Mouse (Mus musculus) lung, adult 2 months (tissue): ENCODE measurements around the gene Ccdc38. TPM values are rescaled to one million over a fixed set of nuclear protein-coding genes. Genes with fewer than 3 reads are reported as not detected.
"Not testable (repeated sequence)": the region's sequence is repeated elsewhere in the genome, so short reads cannot be mapped to it uniquely, and the experiment has no call there.

Experiments
- DNase-seq: peaks from one replicate; pipeline ENCODE4 v3.0.0; 2022
- H3K4me1 ChIP-seq: fragments of 200-500 bp; 2 replicates; pipeline ENCODE4 v1.6.1; 2011; ENCODE audit warnings: low read length; ENCODE audit not compliant: control insufficient read depth, insufficient read depth
- H3K4me3 ChIP-seq: fragments of 200-500 bp; replicated peaks from 2 replicates; pipeline ENCODE3; 2011; ENCODE audit warnings: low read depth, mild to moderate bottlenecking, control low read depth, low read length; ENCODE audit errors: extremely low read depth
- CTCF ChIP-seq: fragments of 200-500 bp; IDR thresholded peaks from 2 replicates; pipeline ENCODE4 v1.5.1; 2011; ENCODE audit warnings: mild to moderate bottlenecking, low read length, control low read depth; ENCODE audit not compliant: insufficient read depth
- POLR2A ChIP-seq: fragments of 200-500 bp; IDR thresholded peaks from 2 replicates; pipeline ENCODE4 v1.6.1; 2011; ENCODE audit warnings: low read depth, mild to moderate bottlenecking, control low read depth, low read length, borderline replicate concordance; ENCODE audit errors: extremely low read depth
- WGBS: fragments of 180-500 bp; shearing (Covaris S2); methylation state at CpG from one replicate; pipeline ENCODE4 v1.1.7; 2018; 5-methylcytosine and 5-hydroxymethylcytosine counted together
- polyA plus RNA-seq: library from polyadenylated mRNA; depleted of rRNA; stranded (reverse); fragments of >200 nt; gene quantifications from 2 replicates; pipeline ENCODE4 v1.2.3, GENCODE M21; 2012

Gene Ccdc38
- polyA plus RNA-seq, 1 experiment, result 0.04 TPM

GRCm38 (mm10) chr10:93543176-93543575, 2.7 kb downstream of the Ccdc38 start:
- no peak for DNase-seq
- no peak for TF ChIP-seq CTCF
- TF ChIP-seq POLR2A, result no peak
- H3K4me3 ChIP-seq, result no peak overlapping the region
- H3K4me1 ChIP-seq, result 0 out of 2 replicates have a peak, but pooled peaks cover 2% of the 10 kb centered on the region
- WGBS, result 65% methylated on average over 6 of the region's 6 CpGs

DNA sequence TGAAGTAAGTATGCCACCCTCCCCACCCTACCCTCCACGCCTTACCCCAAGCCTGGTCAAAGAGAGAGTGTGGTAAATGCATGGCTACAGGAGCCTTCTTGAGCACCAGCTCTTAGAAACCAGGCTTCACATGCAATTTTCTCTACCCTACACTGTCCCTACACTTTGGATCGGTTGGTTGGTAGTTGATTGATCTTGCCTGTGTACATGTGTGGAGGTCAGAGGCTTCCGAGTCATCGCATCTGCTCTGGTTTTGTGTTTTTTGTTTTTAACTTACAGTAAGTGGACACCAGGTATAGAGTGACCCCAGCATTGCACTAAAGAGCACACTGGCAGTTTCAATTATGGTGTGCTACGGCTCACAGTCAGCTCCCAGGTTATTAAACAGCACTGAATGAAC, 3.7 kb downstream of the Ccdc38 start:
- H3K4me3 ChIP-seq, result no peak overlapping the region
- TF ChIP-seq CTCF (no peak), POLR2A (no peak)
- DNase-seq, result no peak
- H3K4me1 ChIP-seq, result 0 out of 2 replicates have a peak, but pooled peaks cover 2% of the 10 kb centered on the region
- 81% methylated on average over 5 of the region's 5 CpGs for WGBS

DNA sequence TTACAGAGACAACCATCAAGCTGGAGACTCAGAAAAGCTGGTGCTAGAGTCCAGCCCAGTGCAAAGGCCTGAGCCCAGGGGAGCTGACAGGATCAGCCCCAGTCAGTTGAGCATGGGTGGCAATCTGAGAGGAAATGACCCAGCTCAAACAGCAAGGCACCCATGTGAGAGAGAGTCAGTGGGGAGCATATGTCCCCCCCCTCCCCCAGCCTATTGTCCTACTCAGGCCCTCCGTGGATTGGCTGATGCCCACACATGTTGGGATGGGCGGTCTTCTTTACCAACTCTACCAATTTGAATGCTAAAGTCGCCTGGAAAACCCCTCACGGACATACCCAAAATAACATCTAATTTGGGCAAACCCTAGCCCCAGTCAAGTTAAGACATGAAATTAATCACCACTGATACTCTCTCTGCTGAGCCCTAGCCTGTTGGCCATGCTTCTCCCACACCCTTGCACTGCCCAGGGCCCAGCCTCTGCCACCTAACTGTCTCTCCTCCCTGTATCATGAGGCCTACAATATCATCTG, 7.4 kb downstream of the Ccdc38 start:
- WGBS, result 87% methylated on average over 4 of the region's 4 CpGs
- Histone ChIP-seq H3K4me1 (no peaks in the 10 kb centered on the region), H3K4me3 (no peak overlapping the region)
- TF ChIP-seq POLR2A (no peak), CTCF (no peak)
- no peak for DNase-seq

DNA sequence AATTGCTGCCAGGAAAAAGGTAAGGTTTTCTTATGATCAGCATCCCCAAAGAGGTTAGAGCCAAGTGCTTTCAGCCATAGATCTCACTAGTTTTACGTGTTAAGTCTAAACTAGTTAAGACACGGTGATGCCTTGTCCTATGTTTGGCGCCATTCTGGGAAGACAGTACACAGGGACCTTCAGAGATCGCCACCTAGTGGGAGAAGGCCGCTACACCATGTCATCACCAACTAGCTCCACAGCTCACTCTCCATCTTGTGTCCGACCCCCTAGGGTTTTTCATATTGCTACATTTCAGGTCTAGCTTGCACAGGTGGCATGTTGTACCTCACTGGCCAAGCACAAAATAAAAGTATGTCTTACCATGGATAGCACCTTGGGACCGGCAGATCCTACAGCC, 8.6 kb downstream of the Ccdc38 start:
- TF ChIP-seq CTCF (peak; percentile 98), POLR2A (no peak)
- WGBS, result 12% methylated on average over 7 of the region's 7 CpGs
- Histone ChIP-seq H3K4me1 (no peaks in the 10 kb centered on the region), H3K4me3 (no peak overlapping the region)
- peak; percentile 71 for DNase-seq

DNA sequence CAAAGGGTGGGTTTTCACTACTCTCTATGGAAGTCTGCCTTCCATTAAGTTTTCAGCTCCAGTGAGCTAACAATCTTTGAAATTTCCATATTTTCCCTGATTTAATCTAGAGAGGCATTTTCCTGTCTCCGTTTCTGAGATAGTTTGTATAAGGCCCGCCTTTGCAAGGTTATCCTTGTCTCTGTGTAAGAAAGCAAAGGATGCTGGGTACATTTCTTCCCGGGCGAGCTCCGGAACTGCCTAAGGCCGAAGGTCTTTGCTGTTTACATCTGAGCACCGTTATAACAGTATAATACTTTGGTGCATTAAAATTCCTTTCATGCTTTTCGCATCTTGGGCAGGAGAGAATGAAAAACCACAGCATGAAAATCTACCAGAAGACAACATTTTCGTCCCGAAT, 9.4 kb downstream of the Ccdc38 start:
- 61% methylated on average over 10 of the region's 10 CpGs for WGBS
- no peak for TF ChIP-seq CTCF
- TF ChIP-seq POLR2A, result no peak
- no peak for DNase-seq
- no peak overlapping the region for H3K4me3 ChIP-seq
- H3K4me1 ChIP-seq, result no peaks in the 10 kb centered on the region

- H3K4me3 ChIP-seq, result no peak overlapping the region
- WGBS, result 74% methylated on average over 8 of the region's 8 CpGs
- TF ChIP-seq POLR2A, result no peak
- TF ChIP-seq CTCF, result no peak
- no peak for DNase-seq
- H3K4me1 ChIP-seq, result no peaks in the 10 kb centered on the region
These were observed 12.2 kb downstream of the Ccdc38 start for GRCm38 (mm10) chr10:93552596-93552995.

DNA sequence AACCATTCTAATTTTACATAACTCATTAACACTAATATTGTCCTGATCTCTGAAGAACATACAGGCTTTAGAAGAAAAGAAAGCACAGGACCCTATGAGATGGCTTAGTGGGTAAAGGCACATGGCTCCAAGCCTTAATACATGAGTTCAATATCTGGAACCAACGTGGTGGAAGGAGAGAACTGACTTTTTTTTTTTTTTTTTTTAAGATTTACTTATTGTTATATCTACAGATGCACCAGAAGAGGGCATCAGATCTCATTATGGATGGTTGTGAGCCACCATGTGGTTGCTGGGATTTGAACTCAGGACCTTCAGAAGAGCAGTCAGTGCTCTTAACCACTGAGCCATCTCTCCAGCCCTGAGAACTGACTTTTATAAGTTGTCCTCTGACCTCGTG, 17.5 kb downstream of the Ccdc38 start:
- not testable (repeated sequence) for DNase-seq, H3K4me1 ChIP-seq, H3K4me3 ChIP-seq
- 59% methylated on average over 2 of the region's 2 CpGs for WGBS

- 62% methylated on average over 9 of the region's 9 CpGs for WGBS
- Histone ChIP-seq H3K4me1 (no peaks in the 10 kb centered on the region), H3K4me3 (no peak overlapping the region)
- DNase-seq, result no peak
- TF ChIP-seq CTCF, result no peak
- TF ChIP-seq POLR2A, result no peak
These were observed 19.4 kb downstream of the Ccdc38 start for GRCm38 (mm10) chr10:93559786-93560185.

GRCm38 (mm10) chr10:93564518-93565090, 24.2 kb downstream of the Ccdc38 start:
- Histone ChIP-seq H3K4me1 (no peaks in the 10 kb centered on the region), H3K4me3 (no peak overlapping the region)
- DNase-seq, result no peak
- WGBS, result 80% methylated on average over 14 of the region's 14 CpGs
- no peak for TF ChIP-seq CTCF
- TF ChIP-seq POLR2A, result no peak

GRCm38 (mm10) chr10:93567066-93567465, 26.6 kb downstream of the Ccdc38 start:
- WGBS, result 74% methylated on average over 10 of the region's 10 CpGs
- Histone ChIP-seq H3K4me3 (no peak overlapping the region), H3K4me1 (no peaks in the 10 kb centered on the region)
- no peak for DNase-seq
- no peak for TF ChIP-seq POLR2A
- no peak for TF ChIP-seq CTCF
